ENCODE assay signal across 10 mouse cellular contexts in the genomic region with DNA sequence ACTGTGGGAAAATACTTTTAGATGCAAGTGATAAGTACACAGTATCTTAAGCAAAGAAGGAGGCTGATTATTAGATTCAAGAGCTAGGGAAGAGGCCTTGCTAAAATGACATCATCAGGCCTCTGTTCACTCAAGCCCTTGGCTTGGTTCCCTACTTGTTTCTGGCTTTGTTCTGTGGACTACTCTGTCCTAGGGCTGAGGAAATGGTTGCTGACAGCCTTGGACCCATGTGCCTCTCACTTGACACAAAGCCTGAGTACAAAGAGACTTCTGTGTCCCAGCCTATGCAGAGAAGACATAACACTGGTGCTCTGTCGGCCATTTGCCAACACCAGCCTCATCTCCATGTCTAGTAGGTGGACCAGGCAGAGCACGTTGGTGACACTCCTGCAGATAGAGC.
DNase-seq lines count a peak whose midpoint lies in the region.
"Had no signal": no experiment of that assay in that cellular context is flagged by ENCODE, and none has a peak within 500 bp of the region (broad histone marks: within the 10 kb centered on the region; RNA-seq: fewer than 3 reads in every experiment).

No protein-coding gene starts in this region.

- DNase-seq in cerebellum, adult 11-12 months = peak; percentile 10
- DNase-seq in cerebellum, adult 11 months = no peak
- DNase-seq in layer of hippocampus, adult 8-10 months (ENCODE audit: low spot score in 2 of 2) = peak; percentile 18 to 26
- DNase-seq in layer of hippocampus, postnatal 25 days (ENCODE audit: extremely low spot score in 1 of 2, low spot score in 1 of 2) = no peak
- peak; percentile 72 for DNase-seq in Muller cell, postnatal 12 days (ENCODE audit: inconsistent ontology term)
- DNase-seq in heart, adult 9 months (ENCODE audit: low spot score in 2 of 2) = peak; percentile 62 to 65
- no peak for DNase-seq in neural tube, embryonic 10.5 days (ENCODE audit: extremely low spot score, low spot score)
- no peak for DNase-seq in ovary, postnatal 10 days (ENCODE audit: low spot score)
- DNase-seq: B cell, adult 2 months; kidney, postnatal 25 days had no signal

Comparison
In these comparisons a context has a peak if more than half of its experiments do, and no peak if none do; other contexts are left out.
1. DNase-seq: peak in cerebellum, adult 11-12 months (single experiment), layer of hippocampus, adult 8-10 months (2 of 2), Muller cell, postnatal 12 days (single experiment) and heart, adult 9 months (2 of 2); none in cerebellum, adult 11 months (single experiment), layer of hippocampus, postnatal 25 days (0 of 2), neural tube, embryonic 10.5 days (single experiment) and ovary, postnatal 10 days (single experiment).